Mouse (Mus musculus) E14TG2a.4 (cell line): ENCODE results near the gene Akr1a1.
"Not testable (repeated sequence)": the region's sequence is repeated elsewhere in the genome, so short reads cannot be mapped to it uniquely, and the experiment has no call there.

ENCODE experiments used
- H3K27me3 ChIP-seq: 2 replicates; pipeline ENCODE4 v1.6.1; 2014; ENCODE audit warnings: low read length, control low read depth; ENCODE audit not compliant: insufficient read depth
- H3K36me3 ChIP-seq: 2 replicates; pipeline ENCODE4 v1.6.1; 2014; ENCODE audit warnings: low read length, control low read depth; ENCODE audit not compliant: insufficient read depth
- H3K4me1 ChIP-seq: replicated peaks from 2 replicates; pipeline ENCODE4 v1.6.1; 2014; ENCODE audit warnings: low read depth, low read length, control low read depth
- H3K4me3 ChIP-seq: replicated peaks from 2 replicates; pipeline ENCODE4 v1.5.1; 2014; ENCODE audit warnings: mild to moderate bottlenecking, low read length
- H3K9me3 ChIP-seq: 2 replicates; pipeline ENCODE4 v1.6.1; 2014; ENCODE audit warnings: low read length, control low read depth
- CTCF ChIP-seq: conservative IDR thresholded peaks from 2 replicates; pipeline ENCODE4 v1.5.1; 2014; ENCODE audit warnings: low read length
- NANOG ChIP-seq: IDR thresholded peaks from 2 replicates; pipeline ENCODE4 v1.6.1; 2014; ENCODE audit warnings: borderline replicate concordance, low read length, mixed read lengths
- POU5F1 ChIP-seq: IDR thresholded peaks from 2 replicates; pipeline ENCODE4 v1.6.1; 2014; ENCODE audit warnings: low read length, borderline replicate concordance

Akr1a1 gene

DNA sequence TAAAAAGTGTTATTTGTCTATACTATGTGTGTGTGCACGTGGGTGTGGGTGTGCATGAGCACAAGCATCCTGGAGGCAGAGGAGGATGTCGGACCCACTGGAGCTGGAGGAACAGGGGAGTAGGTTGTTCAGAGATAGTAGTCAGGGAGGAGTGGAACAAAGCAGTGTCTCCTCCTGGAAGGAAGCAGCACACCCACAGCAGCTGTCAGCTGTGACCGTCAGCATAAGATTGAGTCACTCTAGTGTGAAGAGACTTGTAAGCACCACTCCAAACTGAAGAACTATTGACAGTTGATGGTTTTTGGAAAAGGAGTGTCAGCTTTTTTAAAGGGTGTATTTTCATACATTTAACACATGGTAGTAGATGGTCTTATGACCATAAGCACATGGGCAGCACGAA lies 15.1 kb upstream of the Akr1a1 start:
- TF ChIP-seq NANOG (no peak), CTCF (no peak), POU5F1 (no peak)
- Histone ChIP-seq H3K9me3 (no peaks in the 10 kb centered on the region), H3K27me3 (peaks cover 6% of the 10 kb centered on the region; the same call in 1 of the 2 replicates), H3K4me1 (peaks cover 2% of the 10 kb centered on the region; the same call in 1 of the 2 replicates), H3K36me3 (no peaks in the 10 kb centered on the region), H3K4me3 (no peak overlapping the region)

DNA sequence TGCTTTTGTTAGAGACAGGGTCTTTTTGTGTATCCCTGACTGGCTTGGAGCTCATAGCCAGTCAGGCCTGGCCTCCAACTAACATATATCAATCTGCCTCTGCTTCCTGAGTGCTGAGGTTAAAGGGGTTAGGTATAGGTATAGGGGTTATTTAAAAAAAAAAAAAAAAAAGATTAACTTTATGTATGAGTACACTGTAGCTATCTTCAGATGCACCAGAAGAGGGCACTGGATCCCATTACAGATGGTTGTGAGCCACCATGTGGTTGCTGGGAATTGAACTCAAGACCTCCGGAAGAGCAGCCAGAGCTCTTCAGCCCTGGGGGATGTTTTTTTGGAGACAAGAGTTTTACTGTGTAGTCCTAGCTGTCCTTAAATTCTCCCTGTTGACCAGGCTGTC lies 10.5 kb upstream of the Akr1a1 start:
- Histone ChIP-seq H3K4me1 (peaks cover 34% of the 10 kb centered on the region), H3K36me3 (no peaks in the 10 kb centered on the region), H3K9me3 (no peaks in the 10 kb centered on the region), H3K4me3 (no peak overlapping the region), H3K27me3 (no peaks in the 10 kb centered on the region)
- no peak for TF ChIP-seq NANOG
- peak; percentile 20; the same call in 1 of the 2 replicates for TF ChIP-seq CTCF
- TF ChIP-seq POU5F1 = no peak

DNA sequence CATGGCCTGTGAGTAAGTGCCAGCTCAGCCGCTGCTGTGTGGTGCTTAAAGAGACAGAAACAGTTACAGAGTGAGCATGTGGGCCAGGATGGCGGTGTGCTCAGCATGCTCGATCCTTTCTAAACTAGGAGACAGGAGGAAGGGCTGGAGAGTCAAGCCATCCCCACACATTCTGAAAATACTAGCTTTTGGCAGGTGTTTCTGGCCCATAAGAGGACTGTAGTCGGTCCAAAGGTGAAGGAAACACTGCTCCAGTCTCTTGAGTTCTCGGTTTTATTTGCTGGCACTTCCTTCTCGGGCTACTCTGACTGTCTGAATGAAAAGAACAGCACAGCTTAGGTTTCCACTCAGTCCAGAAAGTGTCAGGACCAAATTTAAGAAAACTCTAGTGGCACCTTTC lies 9.3 kb upstream of the Akr1a1 start:
- Histone ChIP-seq H3K9me3 (no peaks in the 10 kb centered on the region), H3K27me3 (no peaks in the 10 kb centered on the region), H3K4me1 (peaks cover 46% of the 10 kb centered on the region), H3K36me3 (no peaks in the 10 kb centered on the region), H3K4me3 (no peak overlapping the region; the same call in 1 of the 2 replicates)
- TF ChIP-seq CTCF (no peak), POU5F1 (no peak), NANOG (no peak)

DNA sequence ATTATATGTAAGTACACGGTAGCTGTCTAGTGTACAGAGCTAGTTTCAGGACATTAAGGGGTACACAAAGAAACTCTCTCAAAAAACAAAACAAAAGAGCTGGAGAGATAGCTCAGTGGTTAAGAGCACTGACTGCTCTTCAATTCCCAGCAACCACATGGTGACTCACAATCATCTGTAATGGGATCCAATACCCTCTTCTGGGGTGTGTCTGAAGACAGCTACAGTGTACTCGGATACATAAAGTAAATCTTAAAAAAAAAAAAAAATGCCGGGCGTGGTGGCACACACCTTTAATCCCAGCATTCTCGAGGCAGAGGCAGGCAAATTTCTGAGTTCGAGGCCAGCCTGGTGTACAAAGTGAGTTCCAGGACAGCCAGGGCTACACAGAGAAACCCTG lies 8.4 kb upstream of the Akr1a1 start:
- not testable (repeated sequence) for H3K36me3 ChIP-seq, H3K9me3 ChIP-seq, H3K27me3 ChIP-seq, H3K4me3 ChIP-seq
- H3K4me1 ChIP-seq = peaks cover 55% of the 10 kb centered on the region

DNA sequence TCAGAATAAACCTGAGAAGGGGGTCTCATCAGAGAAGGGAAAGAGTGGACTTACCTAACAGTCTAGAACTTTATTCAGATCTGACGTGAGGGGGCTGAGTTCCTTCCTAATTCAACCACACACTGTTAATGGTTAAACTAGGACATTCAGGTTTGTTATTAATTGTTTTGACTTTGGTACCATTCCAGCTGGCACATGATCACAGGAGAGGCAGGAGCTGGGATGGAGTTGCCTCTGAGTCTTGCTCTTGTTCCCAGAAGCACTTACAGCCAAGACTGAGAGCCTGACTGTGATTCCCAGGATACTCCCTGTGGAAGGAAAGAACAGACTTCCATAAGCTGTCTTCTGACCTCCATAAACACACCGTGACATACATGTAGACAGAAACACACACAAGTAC lies 8.0 kb upstream of the Akr1a1 start:
- Histone ChIP-seq H3K9me3 (no peaks in the 10 kb centered on the region), H3K27me3 (no peaks in the 10 kb centered on the region), H3K36me3 (no peaks in the 10 kb centered on the region), H3K4me3 (no peak overlapping the region), H3K4me1 (peaks cover 59% of the 10 kb centered on the region)
- TF ChIP-seq CTCF (no peak), POU5F1 (no peak), NANOG (no peak)

DNA sequence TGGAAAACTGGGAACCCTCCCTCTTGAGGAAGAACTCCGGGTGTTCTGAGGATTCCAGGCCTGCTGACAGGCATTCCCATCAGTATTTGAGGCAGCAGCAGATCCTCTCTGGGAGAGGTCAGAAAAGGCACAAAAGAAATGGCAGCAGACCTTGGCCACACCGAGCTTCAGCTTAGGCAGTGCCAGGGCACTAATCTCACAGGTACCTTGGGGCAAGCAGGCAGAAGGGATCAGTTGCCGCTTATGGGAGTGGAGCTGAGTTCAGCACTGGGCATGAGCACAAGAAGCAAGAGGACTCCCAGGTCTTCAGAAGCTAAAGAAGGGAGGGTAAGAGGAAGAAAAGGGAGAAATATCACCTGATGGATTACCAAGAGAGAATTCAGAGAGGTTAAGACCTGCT lies 6.5 kb upstream of the Akr1a1 start:
- no peaks in the 10 kb centered on the region for H3K27me3 ChIP-seq
- TF ChIP-seq NANOG (no peak), POU5F1 (no peak), CTCF (no peak)
- H3K4me1 ChIP-seq = peaks cover 59% of the 10 kb centered on the region
- H3K36me3 ChIP-seq = no peaks in the 10 kb centered on the region
- H3K9me3 ChIP-seq = no peaks in the 10 kb centered on the region
- H3K4me3 ChIP-seq = no peak overlapping the region

DNA sequence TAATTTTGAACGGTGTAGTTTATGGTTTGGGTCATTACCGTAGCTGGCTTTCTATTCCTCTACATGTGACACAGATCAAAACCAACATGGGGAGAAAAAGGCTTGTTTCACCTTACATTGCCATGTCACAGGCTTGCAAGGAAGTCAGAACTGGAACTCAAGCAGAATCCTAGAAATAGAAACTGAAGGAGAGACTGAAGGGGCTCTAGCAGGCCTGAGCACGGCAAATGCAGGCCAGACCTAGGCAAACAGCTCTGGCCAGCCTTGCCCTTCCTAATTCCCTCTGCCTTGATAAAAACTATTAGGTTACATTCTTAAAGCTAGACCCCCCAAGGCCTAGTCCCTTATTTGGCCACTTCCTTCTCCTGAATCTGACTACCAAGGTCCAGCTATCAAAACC lies 4.2 kb upstream of the Akr1a1 start:
- Histone ChIP-seq H3K9me3 (no peaks in the 10 kb centered on the region), H3K4me3 (no peak overlapping the region), H3K36me3 (no peaks in the 10 kb centered on the region), H3K4me1 (peaks cover 61% of the 10 kb centered on the region), H3K27me3 (no peaks in the 10 kb centered on the region)
- TF ChIP-seq POU5F1 = no peak
- TF ChIP-seq NANOG = no peak
- no peak for TF ChIP-seq CTCF

DNA sequence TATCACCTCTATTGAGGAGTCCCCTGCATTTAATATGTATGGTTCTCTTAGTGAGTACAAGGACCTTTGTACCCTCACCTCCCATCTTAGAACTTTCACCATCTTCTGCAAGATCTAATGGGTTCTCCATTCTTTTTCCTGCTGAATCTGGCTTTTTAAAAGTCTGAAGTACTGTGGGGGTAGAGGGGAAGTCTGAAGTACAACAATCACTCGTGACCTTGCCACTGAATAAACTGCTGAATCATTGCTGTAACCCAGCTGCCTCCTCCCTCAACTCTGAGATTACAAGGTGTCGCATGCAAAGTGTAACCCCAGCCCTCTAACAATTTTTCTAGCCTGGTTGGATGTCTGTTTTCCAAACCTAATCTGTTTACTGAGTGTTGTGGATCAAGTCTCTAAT lies 3.6 kb upstream of the Akr1a1 start:
- no peak overlapping the region for H3K4me3 ChIP-seq
- no peak for TF ChIP-seq POU5F1
- no peak for TF ChIP-seq CTCF
- TF ChIP-seq NANOG = no peak
- peaks cover 62% of the 10 kb centered on the region for H3K4me1 ChIP-seq
- H3K36me3 ChIP-seq = peaks cover under 1% of the 10 kb centered on the region
- no peaks in the 10 kb centered on the region for H3K9me3 ChIP-seq
- no peaks in the 10 kb centered on the region for H3K27me3 ChIP-seq

DNA sequence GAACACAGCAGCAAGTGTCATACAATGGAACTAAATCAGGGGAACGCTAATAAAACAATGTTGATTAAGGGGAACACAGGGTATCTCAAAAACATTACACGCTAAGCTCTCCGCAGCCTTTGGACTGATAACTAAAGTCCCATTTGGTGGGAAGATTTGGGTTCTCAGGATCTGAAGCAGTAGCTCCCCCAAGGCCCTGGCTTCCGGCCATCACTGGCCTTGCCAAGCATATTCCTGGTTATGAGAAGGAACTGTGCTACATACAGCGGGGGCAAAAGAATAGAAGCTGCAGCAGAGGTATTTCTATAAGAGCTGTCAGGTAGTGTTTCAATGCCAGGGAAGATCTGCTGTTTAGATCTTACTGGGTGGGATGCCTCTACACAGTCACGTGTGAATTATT lies 1.7 kb upstream of the Akr1a1 start:
- Histone ChIP-seq H3K4me3 (no peak overlapping the region), H3K36me3 (peaks cover 19% of the 10 kb centered on the region), H3K9me3 (no peaks in the 10 kb centered on the region), H3K4me1 (peaks cover 67% of the 10 kb centered on the region), H3K27me3 (no peaks in the 10 kb centered on the region)
- TF ChIP-seq NANOG = no peak
- no peak for TF ChIP-seq CTCF
- TF ChIP-seq POU5F1 = no peak

DNA sequence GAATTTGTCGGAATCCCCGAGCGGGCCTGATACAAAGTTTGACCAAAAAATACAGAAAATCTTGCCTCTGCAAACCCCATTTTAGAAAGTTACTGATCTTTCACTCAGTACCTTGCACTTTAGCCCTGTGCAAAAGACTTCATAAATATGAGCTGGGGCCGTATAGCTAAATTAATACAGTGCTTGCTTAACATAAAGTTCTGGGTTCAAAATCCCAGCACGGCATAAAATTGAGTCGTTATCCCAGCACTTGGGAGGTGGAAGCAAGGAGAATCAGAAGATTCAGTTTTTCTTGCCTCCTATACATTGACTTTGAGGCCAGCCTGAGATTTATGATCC lies 286 bp upstream of the Akr1a1 start:
- no peak for TF ChIP-seq POU5F1
- TF ChIP-seq CTCF = no peak
- no peak for TF ChIP-seq NANOG
- Histone ChIP-seq H3K4me1 (peaks cover 68% of the 10 kb centered on the region), H3K9me3 (no peaks in the 10 kb centered on the region), H3K4me3 (peak overlapping the region; percentile 95), H3K36me3 (peaks cover 34% of the 10 kb centered on the region), H3K27me3 (no peaks in the 10 kb centered on the region)
